Comparison of ENCODE assay signal across 9 mouse cellular contexts in the genomic region with DNA sequence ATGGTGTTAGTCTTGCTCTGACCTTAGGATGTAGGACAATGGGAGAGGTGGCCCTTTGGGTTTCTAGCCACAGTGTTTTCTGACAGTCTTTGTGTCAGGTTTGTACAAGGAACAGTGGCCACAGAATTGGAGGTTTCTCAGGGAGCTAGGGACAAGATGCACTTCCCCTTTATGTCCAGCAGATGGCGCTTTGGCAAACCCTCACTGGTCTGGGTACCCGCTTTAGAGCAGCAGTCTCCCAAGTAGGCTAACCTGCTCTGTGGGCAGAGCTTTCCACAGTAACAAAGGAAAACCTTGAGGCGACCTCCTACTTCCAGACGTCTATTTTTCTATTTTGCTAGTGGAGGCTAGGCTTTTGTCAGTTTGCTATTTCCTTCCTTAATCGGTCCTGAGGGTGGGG. TPM values are rescaled to one million over a fixed set of nuclear protein-coding genes. Genes with fewer than 3 reads are reported as not detected.
DNase-seq lines count a peak whose midpoint lies in the region; ATAC-seq lines count a peak whose summit lies in the region.
"Had no signal": no experiment of that assay in that cellular context is flagged by ENCODE, and none has a peak within 500 bp of the region (broad histone marks: within the 10 kb centered on the region; RNA-seq: fewer than 3 reads in every experiment).

No protein-coding gene starts in this region.

- H3K9ac ChIP-seq in liver, embryonic 12.5 days = no peak overlapping the region
- no peak overlapping the region for H3K9ac ChIP-seq in neural tube, embryonic 12.5 days

- H3K4me2 ChIP-seq in liver, embryonic 12.5 days = no peak overlapping the region
- H3K4me2 ChIP-seq in neural tube, embryonic 12.5 days (replicated peaks) = no peak overlapping the region

- H3K4me3 ChIP-seq in liver, embryonic 12.5 days = no peak overlapping the region
- no peak overlapping the region for H3K4me3 ChIP-seq in neural tube, embryonic 12.5 days

- DNase-seq in B cell, adult 2 months = peak; percentile 52 to 54
- peak; percentile 78 for DNase-seq in NIH3T3 (ENCODE audit: low read depth)
- peak; percentile 42 to 62 for DNase-seq in cerebellum, postnatal 4 days (ENCODE audit: low spot score in 2 of 2)
- DNase-seq in gastrocnemius, postnatal 14 days = peak; percentile 41
- DNase-seq in kidney, adult 9 months = peak; percentile 67
- peak; percentile 28 for DNase-seq in thymus, postnatal 25 days

- intact Hi-C loops in gastrocnemius, postnatal 14 days (cut with DNase I; ENCODE audit: low total_unique reads) = no loop called here

- 8% methylated on average over 5 of the region's 5 CpGs for WGBS in liver, embryonic 12.5 days (ENCODE audit: insufficient replicate concordance)
- WGBS in neural tube, embryonic 12.5 days = 3% methylated on average over 5 of the region's 5 CpGs

- H3K4me1 ChIP-seq in liver, embryonic 12.5 days = no peaks in the 10 kb centered on the region
- 0 out of 2 replicates have a peak, but pooled peaks cover 6% of the 10 kb centered on the region for H3K4me1 ChIP-seq in neural tube, embryonic 12.5 days

- peaks cover 19% of the 10 kb centered on the region for H3K27me3 ChIP-seq in liver, embryonic 12.5 days (replicated peaks)
- H3K27me3 ChIP-seq in neural tube, embryonic 12.5 days (replicated peaks) = no peaks in the 10 kb centered on the region

- ATAC-seq in liver, embryonic 12.5 days = peak; percentile 42; the same call in 1 of the 2 replicates
- peak; percentile 85 for ATAC-seq in neural tube, embryonic 12.5 days (ENCODE audit: low FRiP score, low read depth)

- no peak overlapping the region for H3K27ac ChIP-seq in liver, embryonic 12.5 days
- H3K27ac ChIP-seq in neural tube, embryonic 12.5 days = no peak overlapping the region

- H3K36me3 ChIP-seq in liver, embryonic 12.5 days = no peaks in the 10 kb centered on the region
- H3K36me3 ChIP-seq in neural tube, embryonic 12.5 days = peaks cover 26% of the 10 kb centered on the region

- no peaks in the 10 kb centered on the region for H3K9me3 ChIP-seq in liver, embryonic 12.5 days (replicated peaks)
- no peaks in the 10 kb centered on the region for H3K9me3 ChIP-seq in neural tube, embryonic 12.5 days

RNA-seq across cellular contexts. Expression of gene Ppp1r1a, which starts 7.4 kb away (rescaled TPM):
- 10 to 100 TPM; 42.5 to 58.1 TPM for total RNA-seq in gastrocnemius, postnatal 14 days (2021)
- 0.56 and 0.67 TPM in 2 replicates for polyA plus RNA-seq in liver, embryonic 12.5 days (2016; fragmentation: Nextera tagmentation; extraction: Ambion mirVana)
- 53.1 and 55.5 TPM in 2 replicates for polyA plus RNA-seq in neural tube, embryonic 12.5 days (2016; fragmentation: Nextera tagmentation; extraction: Ambion mirVana)

RNA-seq across cellular contexts. Expression of gene Pde1b, which starts 27.5 kb away (rescaled TPM):
- 1 to 10 TPM in 1 of 2 experiments, under 1 TPM in 1; 0.94 to 1.2 TPM for total RNA-seq in gastrocnemius, postnatal 14 days (2021)
- 0.30 and 0.36 TPM in 2 replicates for polyA plus RNA-seq in liver, embryonic 12.5 days (2016; fragmentation: Nextera tagmentation; extraction: Ambion mirVana)
- polyA plus RNA-seq in neural tube, embryonic 12.5 days (2016; fragmentation: Nextera tagmentation; extraction: Ambion mirVana) = 51.1 and 53.7 TPM in 2 replicates

RNA-seq across cellular contexts. Expression of gene Glycam1, which starts 34.5 kb away (rescaled TPM):
- total RNA-seq in gastrocnemius, postnatal 14 days (2021) = not detected
- polyA plus RNA-seq in liver, embryonic 12.5 days (2016; fragmentation: Nextera tagmentation; extraction: Ambion mirVana) = not detected in 2 replicates
- not detected in 2 replicates for polyA plus RNA-seq in neural tube, embryonic 12.5 days (2016; fragmentation: Nextera tagmentation; extraction: Ambion mirVana)
- polyA plus RNA-seq: gonadal fat pad, adult 2 months had no signal

Comparison
In these comparisons a context has a peak if more than half of its experiments do, and no peak if none do; other contexts are left out.
1. DNase-seq: peak in every context shown above with its lines; median percentile 78 in NIH3T3; 67 in kidney, adult 9 months; 53 in B cell, adult 2 months; 52 in cerebellum, postnatal 4 days; 41 in gastrocnemius, postnatal 14 days; 28 in thymus, postnatal 25 days.
2. RNA of gene Ppp1r1a, which starts 7.4 kb away (polyA plus RNA-seq): 53.1 to 55.5 TPM in neural tube, embryonic 12.5 days; 0.56 to 0.67 TPM in liver, embryonic 12.5 days; every median in the first group is over 10 times any median in the second.
3. RNA of gene Pde1b, which starts 27.5 kb away (polyA plus RNA-seq): 51.1 to 53.7 TPM in neural tube, embryonic 12.5 days; 0.30 to 0.36 TPM in liver, embryonic 12.5 days; every median in the first group is over 10 times any median in the second.